Mouse (Mus musculus) CH12.LX (cell line): ENCODE measurements at regions not wholly inside any gene's neighbourhood (a gene's known extent, or its start where the extent isn't known, plus 50 kb on each side); places are given as distances from the start of the nearest gene placed in this dataset.

ENCODE experiments used
- CTCF ChIP-seq, 2 experiments: IDR thresholded peaks in 1 of 2; conservative IDR thresholded peaks in 1 of 2; 2 replicates each; pipeline ENCODE4 v1.5.1; 2011 to 2012; ENCODE audit warnings: low read depth in 2 of 2, low read length in 2 of 2, improper control_type of control experiment in 1 of 2, inconsistent platforms in 1 of 2, mild to moderate bottlenecking in 1 of 2, moderate library complexity in 1 of 2
- EP300 ChIP-seq: IDR thresholded peaks from 2 replicates; pipeline ENCODE4 v1.6.1; 2011; ENCODE audit warnings: low read length, improper control_type of control experiment
- MAZ ChIP-seq: IDR thresholded peaks from 2 replicates; pipeline ENCODE4 v1.6.1; 2012; ENCODE audit warnings: low read depth, mild to moderate bottlenecking, inconsistent platforms, low read length, improper control_type of control experiment, moderate library complexity
- POLR2A ChIP-seq: IDR thresholded peaks from 2 replicates; pipeline ENCODE4 v1.6.1; 2011; ENCODE audit warnings: low read depth, mild to moderate bottlenecking, improper control_type of control experiment, low read length
- RCOR1 ChIP-seq: conservative IDR thresholded peaks from 2 replicates; pipeline ENCODE4 v1.6.1; 2012; ENCODE audit warnings: low read depth, mild to moderate bottlenecking, inconsistent platforms, low read length, improper control_type of control experiment
- USF2 ChIP-seq: conservative IDR thresholded peaks from 2 replicates; pipeline ENCODE4 v1.6.1; 2011; ENCODE audit warnings: low read depth, low read length, improper control_type of control experiment
- ZMIZ1 ChIP-seq: IDR thresholded peaks from 2 replicates; pipeline ENCODE4 v1.6.1; 2012; ENCODE audit warnings: low read depth, mild to moderate bottlenecking, inconsistent platforms, low read length, improper control_type of control experiment

- TF ChIP-seq ZMIZ1 (no peak), MAZ (no peak), POLR2A (no peak), CTCF (conservative IDR thresholded peaks at IDR 0.05 in 1 of 2, IDR thresholded peaks at IDR 0.05 in 1 of 2; ENCODE audit: low read depth in 2 of 2, low read length in 2 of 2) (no peak), EP300 (no peak), RCOR1 (no peak), USF2 (no peak)
These were observed 104.4 kb upstream of the Lrig1 start for GRCm38 (mm10) chr6:94804284-94804815.
